Mouse (Mus musculus) embryonic facial prominence, embryonic 10.5 days (tissue): Measurements from ENCODE around the gene Cntn3. TPM values are rescaled to one million over a fixed set of nuclear protein-coding genes. Genes with fewer than 3 reads are reported as not detected.

Source experiments
- DNase-seq: peaks from one replicate; pipeline ENCODE4 v3.0.0-alpha.2; 2017; ENCODE audit warnings: low spot score
- H3K27ac ChIP-seq: fragments of 300-500 bp; sonication (generic); replicated peaks from 2 replicates; pipeline ENCODE4 v1.5.1; 2016; ENCODE audit warnings: mild to moderate bottlenecking
- H3K27me3 ChIP-seq: fragments of 300-500 bp; sonication (generic); replicated peaks from 2 replicates; pipeline ENCODE4 v1.6.1; 2016; ENCODE audit warnings: low read depth, mild to moderate bottlenecking; ENCODE audit not compliant: poor library complexity, severe bottlenecking
- H3K36me3 ChIP-seq: fragments of 300-500 bp; sonication (generic); replicated peaks from 2 replicates; pipeline ENCODE4 v1.6.1; 2016; ENCODE audit warnings: mild to moderate bottlenecking, moderate library complexity
- H3K4me1 ChIP-seq: fragments of 300-500 bp; sonication (generic); 2 replicates; pipeline ENCODE4 v1.6.1; 2016
- H3K4me3 ChIP-seq: fragments of 300-500 bp; sonication (generic); 2 replicates; pipeline ENCODE4 v1.5.1; 2016; ENCODE audit warnings: mild to moderate bottlenecking, moderate library complexity
- H3K9me3 ChIP-seq: fragments of 300-500 bp; sonication (generic); 2 replicates; pipeline ENCODE4 v1.6.1; 2016; ENCODE audit warnings: mild to moderate bottlenecking
- WGBS: fragments of 180-500 bp; shearing (Covaris S2); methylation state at CpG from one replicate; pipeline ENCODE4 v1.1.7; 2016; 5-methylcytosine and 5-hydroxymethylcytosine counted together
- polyA plus RNA-seq: library from polyadenylated mRNA; unstranded; fragments of >200 nt; fragmentation: Nextera tagmentation; extraction: Ambion mirVana; gene quantifications from 2 replicates; pipeline ENCODE4 v1.2.1, GENCODE M21; 2016

Gene Cntn3
- polyA plus RNA-seq, 1 experiment from 2014 or later, result 0.32 TPM

- 89% methylated on average over 3 of the region's 3 CpGs for WGBS
- DNase-seq, result no peak
These were observed 411.7 kb downstream of the Cntn3 start for GRCm38 (mm10) chr6:102161186-102161585.

GRCm38 (mm10) chr6:102121676-102122075, 451.2 kb downstream of the Cntn3 start:
- no peaks in the 10 kb centered on the region for H3K9me3 ChIP-seq

More at GRCm38 (mm10) chr6:102161186-102161585, 411.7 kb downstream of the Cntn3 start:
- Histone ChIP-seq H3K4me1 (no peaks in the 10 kb centered on the region), H3K9me3 (no peaks in the 10 kb centered on the region), H3K4me3 (no peak overlapping the region), H3K36me3 (no peaks in the 10 kb centered on the region), H3K27ac (no peak overlapping the region), H3K27me3 (no peaks in the 10 kb centered on the region)

GRCm38 (mm10) chr6:102120003-102120402, 452.9 kb downstream of the Cntn3 start:
- no peaks in the 10 kb centered on the region for H3K4me1 ChIP-seq
- H3K4me3 ChIP-seq, result no peak overlapping the region
- DNase-seq, result no peak
- H3K9me3 ChIP-seq, result no peaks in the 10 kb centered on the region
- H3K27ac ChIP-seq, result no peak overlapping the region
- WGBS, result 96% methylated on average over 2 of the region's 2 CpGs
- H3K27me3 ChIP-seq, result no peaks in the 10 kb centered on the region
- no peaks in the 10 kb centered on the region for H3K36me3 ChIP-seq

More at GRCm38 (mm10) chr6:102121676-102122075, 451.2 kb downstream of the Cntn3 start:
- Histone ChIP-seq H3K4me1 (no peaks in the 10 kb centered on the region), H3K4me3 (no peak overlapping the region), H3K27ac (no peak overlapping the region), H3K36me3 (no peaks in the 10 kb centered on the region), H3K27me3 (no peaks in the 10 kb centered on the region)
- WGBS, result 94% methylated on average over 4 of the region's 4 CpGs
- no peak for DNase-seq

GRCm38 (mm10) chr6:102113629-102114028, 459.3 kb downstream of the Cntn3 start:
- Histone ChIP-seq H3K27me3 (no peaks in the 10 kb centered on the region), H3K36me3 (no peaks in the 10 kb centered on the region), H3K27ac (no peak overlapping the region), H3K9me3 (no peaks in the 10 kb centered on the region), H3K4me1 (no peaks in the 10 kb centered on the region), H3K4me3 (no peak overlapping the region)
- 73% methylated on average over 2 of the region's 2 CpGs for WGBS
- no peak for DNase-seq
